Mouse (Mus musculus) olfactory bulb, adult 2 months (tissue): ENCODE measurements at regions not wholly inside any gene's neighbourhood (a gene's known extent, or its start where the extent isn't known, plus 50 kb on each side); places are given as distances from the start of the nearest gene placed in this dataset.
A peak's percentile ranks its signal among the peaks of the same experiment; 100 is the strongest.

Experiments
- H3K27ac ChIP-seq: fragments of 200-500 bp; 2 replicates; pipeline ENCODE4 v1.5.1; 2012; ENCODE audit warnings: low read depth, low read length; ENCODE audit not compliant: insufficient read depth
- H3K4me1 ChIP-seq: fragments of 200-500 bp; 2 replicates; pipeline ENCODE4 v1.6.1; 2012; ENCODE audit warnings: low read length; ENCODE audit not compliant: control insufficient read depth, insufficient read depth
- H3K4me3 ChIP-seq: fragments of 200-500 bp; 2 replicates; pipeline ENCODE4 v1.5.1; 2012; ENCODE audit warnings: mild to moderate bottlenecking, low read depth, low read length, moderate library complexity; ENCODE audit not compliant: insufficient read depth
- CTCF ChIP-seq: fragments of 200-500 bp; IDR thresholded peaks from 2 replicates; pipeline ENCODE4 v1.5.1; 2012; ENCODE audit warnings: low read depth, mild to moderate bottlenecking, low read length, moderate library complexity; ENCODE audit not compliant: insufficient read depth
- POLR2A ChIP-seq: fragments of 200-500 bp; IDR thresholded peaks from 2 replicates; pipeline ENCODE4 v1.6.1; 2012; ENCODE audit warnings: mild to moderate bottlenecking, low read depth, low read length, moderate library complexity; ENCODE audit not compliant: insufficient read depth
- WGBS: fragments of 180-500 bp; shearing (Covaris S2); methylation state at CpG from one replicate; pipeline ENCODE4 v1.1.7; 2018; 5-methylcytosine and 5-hydroxymethylcytosine counted together

DNA sequence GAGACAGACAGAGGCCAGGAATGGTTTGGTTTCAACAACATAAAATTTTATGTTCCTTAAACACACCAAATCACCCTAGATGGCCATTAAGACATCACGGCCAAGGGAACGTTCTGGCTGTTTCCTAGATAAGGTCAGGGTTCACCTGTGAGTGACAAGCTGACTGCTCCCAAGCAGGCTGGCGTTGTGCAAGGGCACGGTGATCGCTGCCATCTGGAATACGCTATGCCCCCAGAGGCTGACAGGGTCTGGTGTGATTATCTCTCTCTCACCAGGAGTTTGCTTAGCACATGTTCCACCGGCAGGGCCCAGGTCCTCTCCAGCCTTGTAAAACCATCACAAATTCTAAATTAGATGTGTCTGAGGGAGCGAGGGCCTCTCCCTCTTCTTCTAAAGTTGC lies 167.0 kb downstream of the Cyp26b1 start:
- no peak for TF ChIP-seq CTCF
- no peak for TF ChIP-seq POLR2A
- Histone ChIP-seq H3K4me1 (peaks cover 8% of the 10 kb centered on the region), H3K27ac (no peak overlapping the region), H3K4me3 (no peak overlapping the region)
- 94% methylated on average over 8 of the region's 8 CpGs for WGBS

DNA sequence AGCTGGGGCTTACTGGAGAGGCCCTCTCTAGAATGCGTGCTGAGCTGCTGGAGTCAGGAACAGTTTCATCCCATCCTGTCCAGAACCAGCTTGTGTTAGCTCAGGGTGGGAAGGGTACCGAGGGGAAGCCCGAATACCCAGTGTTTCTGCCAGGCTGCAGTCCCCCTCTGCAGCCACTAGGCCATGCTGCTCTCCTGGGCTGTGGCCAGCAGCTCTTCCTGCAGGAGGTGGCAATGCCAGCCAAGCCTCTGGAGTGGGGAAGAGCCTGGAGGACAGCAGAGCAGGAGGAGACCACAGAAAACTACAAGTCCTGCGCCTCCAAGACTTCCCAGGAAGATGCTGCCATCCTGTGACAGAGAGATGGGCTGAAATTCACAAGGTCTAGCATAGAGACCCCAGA lies 167.9 kb downstream of the Cyp26b1 start:
- no peak overlapping the region for H3K27ac ChIP-seq
- peaks cover 8% of the 10 kb centered on the region for H3K4me1 ChIP-seq
- peak; percentile 71 for TF ChIP-seq CTCF
- TF ChIP-seq POLR2A: no peak
- H3K4me3 ChIP-seq: no peak overlapping the region
- WGBS: 59% methylated on average over 4 of the region's 4 CpGs

DNA sequence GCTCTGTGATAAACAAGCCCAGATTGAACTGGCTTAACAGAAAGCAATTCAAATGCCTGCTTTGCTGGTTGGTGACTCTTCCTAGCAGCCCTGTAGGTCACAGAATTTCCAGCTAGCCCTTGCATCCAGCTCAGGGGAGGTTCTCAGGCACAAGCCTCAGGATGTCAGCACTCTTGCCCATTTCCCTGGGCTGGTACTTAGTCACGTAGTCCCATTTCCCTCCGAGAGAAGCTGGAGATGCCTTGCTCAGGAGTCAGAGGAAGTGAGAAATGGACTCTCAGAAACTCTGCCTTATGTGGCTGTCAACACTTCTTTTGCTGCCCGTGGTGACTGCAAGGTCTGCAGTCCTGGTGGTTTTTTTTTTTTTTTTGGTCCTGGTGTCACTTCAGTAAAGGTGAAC lies 170.8 kb downstream of the Cyp26b1 start:
- TF ChIP-seq POLR2A (no peak), CTCF (no peak)
- Histone ChIP-seq H3K4me1 (no peaks in the 10 kb centered on the region), H3K4me3 (no peak overlapping the region), H3K27ac (no peak overlapping the region)
- 83% methylated on average over 3 of the region's 3 CpGs for WGBS

DNA sequence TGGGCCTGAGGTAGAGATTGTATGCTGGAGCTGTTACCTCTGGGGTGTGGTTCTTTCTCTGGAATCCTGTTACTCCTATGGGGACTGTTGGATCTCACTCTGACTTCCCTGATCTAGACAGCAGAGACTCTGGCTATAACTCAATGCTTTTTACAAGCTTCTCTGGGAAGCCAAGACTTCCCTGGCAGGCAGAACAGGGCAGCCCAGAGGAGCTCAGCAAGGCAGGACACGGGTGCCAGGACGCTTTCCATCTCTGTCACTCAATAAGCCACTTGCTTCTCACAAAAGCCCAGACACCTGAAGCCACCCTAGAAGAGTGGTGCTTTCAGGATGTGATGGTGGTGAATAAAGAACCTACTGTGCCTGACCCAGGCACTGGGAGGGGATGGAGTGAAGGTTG lies 174.0 kb downstream of the Cyp26b1 start:
- Histone ChIP-seq H3K4me3 (no peak overlapping the region), H3K27ac (no peak overlapping the region), H3K4me1 (no peaks in the 10 kb centered on the region)
- no peak for TF ChIP-seq POLR2A
- no peak for TF ChIP-seq CTCF
- 77% methylated on average over 2 of the region's 2 CpGs for WGBS

DNA sequence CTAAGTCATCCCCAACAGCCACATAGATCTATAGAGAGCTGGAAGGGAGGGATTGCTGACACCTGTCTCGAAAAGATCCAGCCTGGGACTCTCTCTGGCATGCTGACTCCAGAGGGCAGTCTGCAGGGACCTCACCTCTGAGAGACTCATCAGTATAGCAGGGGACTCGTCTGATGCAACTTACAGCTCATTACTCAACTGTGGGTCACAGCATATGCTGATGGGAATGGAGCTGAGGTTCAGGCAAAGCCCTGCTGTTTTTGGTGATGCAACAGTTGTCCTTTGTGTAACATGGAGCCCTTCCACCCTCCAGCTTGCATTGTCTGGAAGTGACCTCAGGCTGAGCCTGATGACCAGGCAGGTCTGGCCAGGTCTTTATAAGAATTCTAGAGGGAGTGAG lies 174.4 kb downstream of the Cyp26b1 start:
- TF ChIP-seq POLR2A: no peak
- H3K4me3 ChIP-seq: no peak overlapping the region
- H3K4me1 ChIP-seq: no peaks in the 10 kb centered on the region
- H3K27ac ChIP-seq: no peak overlapping the region
- 80% methylated on average over 2 of the region's 2 CpGs for WGBS

DNA sequence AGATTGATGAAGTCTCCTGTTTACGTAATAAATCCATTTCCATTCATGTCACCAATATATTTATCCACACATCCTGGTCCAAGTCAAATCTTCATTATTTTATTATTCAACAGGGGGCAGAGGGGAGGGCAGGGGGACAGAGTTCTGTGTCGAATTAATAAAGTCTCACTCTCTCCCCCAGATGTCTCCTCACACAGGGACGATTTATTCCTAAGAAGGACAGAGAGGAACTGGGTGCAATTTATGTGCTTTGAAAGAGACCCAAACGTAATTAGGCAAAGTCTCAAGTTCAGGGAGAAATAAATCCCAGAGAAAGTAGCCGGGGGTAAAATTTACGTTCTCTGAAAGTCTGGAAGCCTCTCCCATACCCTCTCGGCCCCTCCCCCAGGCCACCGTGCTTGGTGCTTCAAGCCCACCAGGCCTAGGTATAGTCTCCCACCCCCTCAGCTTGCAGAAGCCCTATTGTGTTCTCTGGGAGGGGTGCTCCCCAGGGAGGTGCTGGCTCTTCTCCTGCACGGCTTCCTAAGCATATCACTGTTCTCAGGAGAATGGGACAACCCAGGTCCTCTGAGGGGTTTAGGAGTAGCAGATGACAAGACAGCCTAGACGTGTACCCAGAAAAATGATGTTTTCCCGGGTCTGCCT lies 176.6 kb downstream of the Cyp26b1 start:
- Histone ChIP-seq H3K4me1 (no peaks in the 10 kb centered on the region), H3K4me3 (no peak overlapping the region), H3K27ac (no peak overlapping the region)
- TF ChIP-seq POLR2A: no peak
- no peak for TF ChIP-seq CTCF
- WGBS: 69% methylated on average over 11 of the region's 11 CpGs

DNA sequence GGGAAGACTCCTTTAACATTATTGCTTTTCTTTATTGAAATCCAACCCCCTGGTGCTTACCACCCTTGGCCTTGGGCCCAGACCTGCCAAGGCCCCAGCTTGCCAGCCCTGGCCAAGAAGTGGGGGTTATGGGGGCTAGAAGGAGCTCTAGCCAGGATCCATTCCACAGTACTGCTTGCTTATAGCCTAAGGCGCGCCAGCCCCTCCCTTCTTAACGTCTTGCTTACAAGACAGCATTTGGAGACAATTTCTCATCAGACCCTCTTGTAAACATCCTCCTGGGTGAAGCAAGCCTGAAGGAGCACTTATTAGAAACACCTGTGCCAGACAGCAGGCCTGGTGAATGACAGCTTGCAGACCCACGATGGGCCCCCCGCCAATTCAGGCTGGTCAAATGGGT lies 179.3 kb downstream of the Cyp26b1 start:
- Histone ChIP-seq H3K4me3 (no peak overlapping the region), H3K4me1 (no peaks in the 10 kb centered on the region), H3K27ac (no peak overlapping the region)
- TF ChIP-seq POLR2A (no peak), CTCF (no peak)
- 75% methylated on average over 5 of the region's 5 CpGs for WGBS

DNA sequence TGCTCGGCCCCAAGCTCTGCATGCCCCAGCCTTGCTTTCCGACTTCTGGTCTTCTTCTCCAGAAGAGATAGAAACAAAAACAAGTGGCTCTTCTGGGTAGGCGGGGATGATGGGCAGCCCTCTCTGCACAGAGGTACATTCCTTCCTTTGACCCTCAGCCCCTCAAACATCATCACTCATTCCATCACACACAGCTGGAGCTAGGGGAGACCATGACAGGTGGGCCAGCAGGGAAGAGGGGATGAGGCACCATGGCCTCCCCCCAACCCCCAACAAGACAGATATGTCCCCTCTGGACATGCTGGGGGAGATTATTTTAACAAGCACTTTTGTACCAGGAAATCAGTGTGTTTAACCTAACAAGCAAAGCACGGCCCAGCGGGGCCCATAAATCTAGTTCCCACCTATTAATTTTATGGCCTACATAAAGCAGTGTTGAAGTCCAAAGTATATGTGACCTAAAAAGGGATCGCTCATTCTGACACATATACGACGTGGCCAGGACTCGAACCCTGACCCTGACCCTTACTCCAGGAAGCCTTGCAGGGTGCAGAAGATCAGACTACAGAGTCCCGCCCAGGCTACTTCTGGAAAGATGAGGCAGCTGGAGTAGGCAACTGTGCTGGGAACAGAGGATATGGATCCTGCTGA lies 183.7 kb downstream of the Cyp26b1 start:
- TF ChIP-seq CTCF: no peak
- no peak for TF ChIP-seq POLR2A
- Histone ChIP-seq H3K4me3 (no peak overlapping the region), H3K4me1 (no peaks in the 10 kb centered on the region), H3K27ac (no peak overlapping the region)
- 95% methylated on average over 10 of the region's 10 CpGs for whole genome bisulfite sequencing

DNA sequence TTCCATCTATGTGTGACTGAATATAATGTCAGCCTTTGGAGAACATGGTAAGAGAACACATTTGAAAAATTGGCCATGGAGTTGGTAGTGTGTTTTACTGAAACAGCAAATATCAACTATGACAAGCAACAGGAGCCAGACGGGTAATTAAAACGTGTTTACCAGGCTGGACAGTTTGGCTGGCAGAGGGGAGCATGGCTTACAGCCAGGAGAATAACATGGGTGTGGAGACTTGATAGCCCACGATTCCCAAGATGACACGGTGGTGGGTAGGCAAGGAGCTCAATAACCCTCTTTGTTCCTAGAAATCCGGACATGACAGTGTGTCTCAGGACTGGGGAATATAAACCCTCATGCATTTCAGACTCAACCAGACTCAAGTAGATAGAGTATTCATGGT lies 185.2 kb downstream of the Cyp26b1 start:
- Histone ChIP-seq H3K27ac (no peak overlapping the region), H3K4me1 (no peaks in the 10 kb centered on the region), H3K4me3 (no peak overlapping the region)
- TF ChIP-seq CTCF: no peak
- TF ChIP-seq POLR2A: no peak
- 66% methylated on average over 5 of the region's 5 CpGs for WGBS

DNA sequence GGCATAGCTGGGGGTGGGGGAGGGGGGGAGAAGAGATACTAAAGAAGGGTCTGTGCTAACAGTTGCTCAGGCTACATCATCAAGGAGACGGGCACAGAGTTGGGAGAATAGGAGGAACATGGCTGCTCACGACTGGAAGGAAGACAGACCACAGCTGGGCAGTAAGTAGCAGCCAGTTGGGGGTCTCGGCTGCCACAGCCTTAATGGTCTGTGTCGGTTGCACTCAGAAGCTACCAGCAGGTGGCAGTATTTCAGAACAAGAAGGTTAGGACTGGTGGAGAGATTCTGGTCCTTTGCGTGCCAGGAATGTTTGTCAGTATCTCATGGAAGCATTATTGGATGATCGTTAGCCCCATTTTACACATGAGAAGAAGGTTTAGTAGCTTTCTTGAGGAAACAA lies 185.9 kb downstream of the Cyp26b1 start:
- peak; percentile 52 for TF ChIP-seq CTCF
- no peak for TF ChIP-seq POLR2A
- Histone ChIP-seq H3K27ac (no peak overlapping the region), H3K4me3 (no peak overlapping the region), H3K4me1 (no peaks in the 10 kb centered on the region)
- 7% methylated on average over 6 of the region's 6 CpGs for WGBS
